Mouse (Mus musculus) thymus, adult 2 months (tissue): ENCODE results near the gene Coro1b.

Source experiments
- CTCF ChIP-seq: fragments of 200-500 bp; IDR thresholded peaks from 2 replicates; pipeline ENCODE4 v1.5.1; 2012; ENCODE audit warnings: mild to moderate bottlenecking, control low read depth, low read length, moderate library complexity, borderline replicate concordance; ENCODE audit not compliant: control insufficient read depth, poor library complexity, insufficient read depth; ENCODE audit errors: extremely low read depth
- POLR2A ChIP-seq: fragments of 200-500 bp; IDR thresholded peaks from 2 replicates; pipeline ENCODE4 v1.6.1; 2012; ENCODE audit warnings: mild to moderate bottlenecking, low read length, control low read depth, moderate library complexity; ENCODE audit not compliant: control insufficient read depth, poor library complexity, insufficient read depth; ENCODE audit errors: extremely low read depth

DNA sequence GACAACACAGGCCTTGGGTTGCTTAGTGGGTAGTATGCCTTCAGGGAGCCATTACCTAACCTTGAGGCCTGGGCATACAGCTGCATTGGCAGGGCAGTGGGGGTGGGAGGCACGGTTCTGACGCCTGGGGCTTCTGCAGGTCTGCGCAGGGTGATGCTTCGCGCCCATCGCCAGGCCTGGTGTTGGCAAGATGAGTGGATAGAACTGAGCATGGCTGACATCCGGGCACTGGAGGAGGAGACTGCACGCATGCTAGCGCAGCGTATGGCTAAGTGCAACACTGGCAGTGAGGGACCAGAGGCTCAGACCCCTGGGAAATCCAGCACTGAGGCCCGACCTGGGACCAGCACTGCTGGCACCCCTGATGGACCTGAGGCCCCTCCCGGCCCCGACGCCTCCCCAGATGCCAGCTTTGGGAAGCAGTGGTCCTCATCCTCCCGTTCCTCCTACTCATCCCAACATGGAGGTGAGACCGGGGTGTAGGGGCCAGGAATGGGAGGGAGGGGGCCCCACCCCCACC is 43.7 kb upstream of the Coro1b start:
- TF ChIP-seq CTCF (no peak), POLR2A (no peak)
